12 mouse cellular contexts compared by ENCODE assay signal in the genomic region with DNA sequence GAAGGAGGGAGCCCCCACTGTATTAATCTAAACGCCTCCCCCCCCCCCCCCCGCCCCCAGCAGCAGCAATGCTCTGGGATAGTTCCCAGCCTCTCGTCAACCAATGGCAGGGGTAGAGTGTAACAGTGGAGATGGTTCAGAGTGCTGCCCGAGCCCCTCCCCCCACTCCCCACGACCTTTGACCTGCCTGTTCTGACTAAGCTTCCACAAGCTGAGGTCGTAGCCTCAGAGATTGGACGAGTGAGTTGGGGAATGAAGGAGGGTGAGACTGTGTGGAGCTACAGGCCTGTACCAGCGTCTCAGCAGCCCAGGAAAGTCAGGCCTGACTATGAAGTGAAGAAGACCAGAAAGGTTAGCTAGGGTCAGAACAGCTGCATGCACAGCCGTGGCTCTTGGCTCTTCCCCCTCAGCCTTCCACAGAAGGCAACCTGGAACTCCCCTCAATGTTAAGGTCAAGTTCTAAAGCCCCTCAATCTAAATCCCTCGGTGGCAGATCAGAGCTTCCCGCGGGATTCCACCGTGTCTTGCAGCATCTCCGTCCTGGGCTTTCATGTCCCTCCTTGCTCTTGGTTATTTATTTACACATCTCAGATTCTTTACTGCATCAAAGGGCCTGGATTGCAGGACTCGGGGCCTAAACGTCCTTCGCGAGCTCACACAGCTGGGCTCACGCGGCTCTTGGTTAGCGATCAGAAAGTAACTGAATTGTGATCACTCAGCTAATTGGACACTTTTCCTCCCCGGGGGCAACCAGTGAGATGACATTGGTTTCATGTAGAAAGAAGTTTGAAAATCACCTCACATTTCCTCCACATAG. TPM values are rescaled to one million over a fixed set of nuclear protein-coding genes. Genes with fewer than 3 reads are reported as not detected.
DNase-seq lines count a peak whose midpoint lies in the region; ATAC-seq and TF ChIP-seq lines count a peak whose summit lies in the region.
"Had no signal": no experiment of that assay in that cellular context is flagged by ENCODE, and none has a peak within 500 bp of the region (broad histone marks: within the 10 kb centered on the region; RNA-seq: fewer than 3 reads in every experiment).

No protein-coding gene starts in this region.

- no peaks in the 10 kb centered on the region for H3K27me3 ChIP-seq in lung, embryonic 15.5 days
- no peaks in the 10 kb centered on the region for H3K27me3 ChIP-seq in hindbrain, postnatal 0 days (ENCODE audit: insufficient read depth, low read length)
- no peaks in the 10 kb centered on the region for H3K27me3 ChIP-seq in neural tube, embryonic 14.5 days (ENCODE audit: control insufficient read depth, insufficient read depth, low read length)
- H3K27me3 ChIP-seq: CH12.LX had no signal

- WGBS in lung, embryonic 15.5 days = 26% methylated on average over 20 of the region's 22 CpGs
- WGBS in hindbrain, postnatal 0 days = 32% methylated on average over 20 of the region's 22 CpGs
- WGBS in neural tube, embryonic 14.5 days = 23% methylated on average over 22 of the region's 22 CpGs

- intact Hi-C loops in gastrocnemius, adult 2 months (cut with DNase I) = no loop called here

- H3K27ac ChIP-seq in lung, embryonic 15.5 days = no peak overlapping the region
- H3K27ac ChIP-seq in hindbrain, postnatal 0 days = no peak overlapping the region
- no peak overlapping the region for H3K27ac ChIP-seq in neural tube, embryonic 14.5 days (ENCODE audit: low read depth, low read length)
- H3K27ac ChIP-seq in gastrocnemius, adult 2 months = no peak overlapping the region

- H3K36me3 ChIP-seq in lung, embryonic 15.5 days = no peaks in the 10 kb centered on the region
- H3K36me3 ChIP-seq in hindbrain, postnatal 0 days (ENCODE audit: insufficient read depth, low read length) = no peaks in the 10 kb centered on the region
- no peaks in the 10 kb centered on the region for H3K36me3 ChIP-seq in neural tube, embryonic 14.5 days (ENCODE audit: control insufficient read depth, insufficient read depth, low read length)

- 0 out of 2 replicates have a peak, but pooled peaks have one; percentile 41 for ATAC-seq in lung, embryonic 15.5 days (ENCODE audit: borderline replicate concordance, extremely low read depth, low FRiP score, low TSS enrichment)
- ATAC-seq in hindbrain, postnatal 0 days = peak; percentile 29; the same call in 1 of the 2 replicates
- 0 out of 2 replicates have a peak, but pooled peaks have one; percentile 21 for ATAC-seq in neural tube, embryonic 14.5 days (ENCODE audit: low read depth)
- ATAC-seq: inflammation-experienced regulatory T-cells, adult 6 months had no signal

- TF ChIP-seq CTCF in hindbrain, postnatal 0 days (IDR thresholded peaks at IDR 0.05; ENCODE audit: low read depth) = no peak
- no peak for TF ChIP-seq CTCF in gastrocnemius, adult 2 months (IDR thresholded peaks at IDR 0.05)

- no peak overlapping the region for H3K9ac ChIP-seq in lung, embryonic 15.5 days
- no peak overlapping the region for H3K9ac ChIP-seq in hindbrain, postnatal 0 days (replicated peaks; ENCODE audit: low read length)
- H3K9ac ChIP-seq in neural tube, embryonic 14.5 days (replicated peaks; ENCODE audit: low read depth, low read length) = no peak overlapping the region

- H3K9me3 ChIP-seq in lung, embryonic 15.5 days = no peaks in the 10 kb centered on the region
- H3K9me3 ChIP-seq in hindbrain, postnatal 0 days (ENCODE audit: low read length) = no peaks in the 10 kb centered on the region
- H3K9me3 ChIP-seq in neural tube, embryonic 14.5 days (ENCODE audit: control insufficient read depth, low read length) = no peaks in the 10 kb centered on the region

- DNase-seq in lung, postnatal 36 days = no peak
- DNase-seq in hindbrain, postnatal 0 days (ENCODE audit: low spot score) = no peak
- peak; percentile 64 to 78 for DNase-seq in kidney, postnatal 4 days
- DNase-seq in cerebellum, adult 18-20 months = no peak
- no peak for DNase-seq in gastrocnemius, adult 2 months
- DNase-seq in urinary bladder, adult 18-20 months (ENCODE audit: low spot score in 2 of 2) = no peak
- DNase-seq: adrenal gland, postnatal 36 days; gastrocnemius, postnatal 36 days had no signal

- H3K4me3 ChIP-seq in lung, embryonic 15.5 days = no peak overlapping the region
- H3K4me3 ChIP-seq in hindbrain, postnatal 0 days (ENCODE audit: low read length) = no peak overlapping the region
- H3K4me3 ChIP-seq in neural tube, embryonic 14.5 days (ENCODE audit: low read depth, low read length) = no peak overlapping the region
- H3K4me3 ChIP-seq in gastrocnemius, adult 2 months = no peak overlapping the region

- peaks cover 14% of the 10 kb centered on the region for H3K4me1 ChIP-seq in lung, embryonic 15.5 days
- H3K4me1 ChIP-seq in hindbrain, postnatal 0 days (ENCODE audit: insufficient read depth, low read length) = no peaks in the 10 kb centered on the region
- H3K4me1 ChIP-seq in neural tube, embryonic 14.5 days (ENCODE audit: control insufficient read depth, insufficient read depth, low read length) = no peaks in the 10 kb centered on the region

- no peak overlapping the region for H3K4me2 ChIP-seq in lung, embryonic 15.5 days
- no peak overlapping the region for H3K4me2 ChIP-seq in hindbrain, postnatal 0 days (ENCODE audit: low read depth, low read length)
- H3K4me2 ChIP-seq in neural tube, embryonic 14.5 days (ENCODE audit: low read depth, low read length) = no peak overlapping the region

RNA-seq across cellular contexts. Expression of a gene that starts 46.5 kb away (rescaled TPM):
- polyA plus RNA-seq in lung, embryonic 15.5 days (2015; fragmentation: Nextera tagmentation; extraction: Ambion mirVana) = 11.4 and 13.5 TPM in 2 replicates
- total RNA-seq in hindbrain, postnatal 0 days (2014; rRNA removed) = 29.0 and 33.6 TPM in 2 replicates
- 5.5 and 6.1 TPM in 2 replicates for polyA plus RNA-seq in hindbrain, postnatal 0 days (2015; fragmentation: Nextera tagmentation; extraction: Ambion mirVana)
- polyA plus RNA-seq in neural tube, embryonic 14.5 days (2014; fragmentation: Nextera tagmentation; extraction: Ambion mirVana) = 4.4 and 6.2 TPM in 2 replicates
- 10 to 100 TPM in 1 of 2 experiments, 1 to 10 TPM in 1; 6.5 to 10.0 TPM for total RNA-seq in gastrocnemius, adult 2 months (2021)

Comparison
In these comparisons a context has a peak if more than half of its experiments do, and no peak if none do; other contexts are left out.
1. DNase-seq: peak in kidney, postnatal 4 days (2 of 2); none in lung, postnatal 36 days (single experiment), hindbrain, postnatal 0 days (single experiment), cerebellum, adult 18-20 months (0 of 2), gastrocnemius, adult 2 months (single experiment) and urinary bladder, adult 18-20 months (0 of 2).
2. Peak in every context shown above with its lines, with median percentiles within 50 percentile points of each other: ATAC-seq.